Mouse (Mus musculus) T-helper 17 cell (primary cell): ENCODE measurements at regions not wholly inside any gene's neighbourhood (a gene's known extent, or its start where the extent isn't known, plus 50 kb on each side); places are given as distances from the start of the nearest gene placed in this dataset.

Experiments
- in situ Hi-C, 2 experiments: fragments of 300-600 bp; cut with MboI, MseI; formaldehyde crosslinking; loops; 1 replicate in 1 of 2; 2 replicates in 1 of 2; pipeline ENCODE4 v1.15.1; 2025; ENCODE audit warnings: high pct_unique_total_duplicates in 2 of 2

DNA sequence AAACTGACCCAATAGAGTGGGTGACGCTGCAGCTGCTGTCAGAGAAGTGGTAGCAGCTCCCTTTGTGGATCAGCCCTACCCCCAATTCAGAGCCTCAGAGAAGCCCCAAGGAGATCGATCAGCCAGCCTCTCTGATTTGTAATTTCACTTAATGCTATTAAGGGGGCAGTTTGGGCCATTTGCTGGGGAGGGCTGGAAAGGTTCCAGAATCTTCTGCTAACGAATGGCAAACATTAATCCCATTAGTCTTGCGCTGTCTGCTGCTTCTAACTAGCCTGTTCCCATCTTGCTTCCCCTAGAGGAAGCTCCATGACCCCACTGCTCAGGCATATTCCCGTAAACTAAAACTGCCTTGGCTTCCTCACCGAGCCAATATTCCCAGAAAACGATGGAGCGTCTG, 59.9 kb upstream of the Lrrn2 start:
- in situ Hi-C loops = loop anchor here in 1 of 2 experiments (5.0 kb wide), 1 partner anchor 1142 kb away; no protein-coding TSS in a partner anchor

DNA sequence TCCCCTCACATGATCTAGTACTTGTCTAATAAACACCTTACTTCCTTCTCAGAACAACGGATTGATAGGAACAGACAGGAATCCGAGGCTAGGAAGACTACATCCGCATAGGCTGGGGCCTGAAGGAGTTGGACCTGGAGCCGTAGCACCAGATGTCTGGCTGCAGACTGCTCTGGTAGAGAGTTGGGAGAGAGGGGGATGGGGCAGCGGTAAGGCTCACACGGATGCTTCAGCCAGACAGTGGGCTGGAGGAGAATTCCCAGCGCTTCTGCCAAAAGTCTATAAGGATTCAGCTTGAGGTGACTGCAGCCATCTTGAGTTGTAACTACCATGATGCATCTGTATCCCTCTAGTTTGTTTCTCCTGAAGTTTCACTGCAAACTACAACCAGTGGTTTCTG, 61.8 kb upstream of the Lrrn2 start:
- in situ Hi-C loops = loop anchor here in 1 of 2 experiments (10.0 kb wide), 1 partner anchor 563 kb away; no protein-coding TSS in a partner anchor

DNA sequence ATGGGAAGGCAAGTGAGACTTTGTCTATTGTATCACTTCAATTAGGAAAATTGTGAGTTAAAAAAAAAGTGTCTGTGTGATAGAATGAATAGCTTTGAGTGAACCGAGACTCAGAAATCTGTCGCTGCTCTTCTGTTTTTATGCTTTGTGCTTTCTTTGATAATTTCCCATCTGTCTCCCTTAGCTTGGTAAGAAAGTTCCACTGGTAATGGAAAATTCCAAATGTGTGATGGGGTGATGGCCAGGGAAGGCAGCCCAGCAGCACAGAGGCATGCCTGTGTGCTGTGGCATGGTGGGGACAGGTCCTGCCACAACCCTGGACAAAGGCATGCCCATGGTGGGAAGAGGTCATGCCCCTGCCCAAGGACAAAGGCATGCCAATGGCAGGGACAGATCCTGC, 62.7 kb upstream of the Lrrn2 start:
- in situ Hi-C loops = loop anchor here in 1 of 2 experiments (10.0 kb wide), 1 partner anchor 563 kb away; no protein-coding TSS in a partner anchor

DNA sequence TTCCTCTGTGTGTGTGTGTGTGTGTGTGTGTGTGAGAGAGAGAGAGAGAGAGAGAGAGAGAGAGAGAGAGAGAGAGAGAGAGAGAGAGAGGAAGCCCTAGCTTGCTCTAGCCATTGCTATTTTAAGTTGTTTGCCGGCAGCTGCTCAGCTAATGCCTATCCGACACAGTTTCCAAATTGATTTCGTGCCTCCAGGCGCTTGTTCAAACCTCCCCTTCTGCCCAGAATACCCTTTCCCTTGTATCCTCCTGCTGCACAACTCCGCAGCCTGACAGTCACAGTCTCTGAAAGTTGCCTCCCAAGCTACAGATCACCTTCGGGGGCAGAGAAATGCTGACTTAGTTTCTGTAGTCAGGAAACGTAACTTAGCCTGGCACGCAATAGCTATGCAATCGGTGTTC, 63.9 kb upstream of the Nfasc start:
- in situ Hi-C loops = no loop called here

DNA sequence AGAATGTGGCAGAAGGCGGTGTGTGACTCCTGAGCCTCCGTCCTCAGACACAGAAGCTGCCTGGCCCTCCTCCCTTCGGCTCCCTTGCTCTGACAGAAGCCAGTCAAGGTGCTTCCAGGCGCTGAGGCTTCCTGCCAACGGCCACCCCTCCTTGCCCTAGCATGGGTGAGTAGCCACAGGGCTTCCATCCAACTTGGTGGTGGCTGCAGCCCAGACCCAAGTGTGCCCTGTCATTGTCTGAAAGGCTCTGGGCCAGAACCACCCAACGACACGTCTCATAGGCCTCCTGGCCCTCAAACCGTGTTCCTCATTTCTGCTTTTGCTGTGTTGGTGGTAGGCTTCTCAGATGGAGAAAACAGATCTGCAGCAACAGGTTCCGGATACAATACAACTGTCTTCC, 62.2 kb upstream of the Nfasc start:
- in situ Hi-C loops = no loop called here

DNA sequence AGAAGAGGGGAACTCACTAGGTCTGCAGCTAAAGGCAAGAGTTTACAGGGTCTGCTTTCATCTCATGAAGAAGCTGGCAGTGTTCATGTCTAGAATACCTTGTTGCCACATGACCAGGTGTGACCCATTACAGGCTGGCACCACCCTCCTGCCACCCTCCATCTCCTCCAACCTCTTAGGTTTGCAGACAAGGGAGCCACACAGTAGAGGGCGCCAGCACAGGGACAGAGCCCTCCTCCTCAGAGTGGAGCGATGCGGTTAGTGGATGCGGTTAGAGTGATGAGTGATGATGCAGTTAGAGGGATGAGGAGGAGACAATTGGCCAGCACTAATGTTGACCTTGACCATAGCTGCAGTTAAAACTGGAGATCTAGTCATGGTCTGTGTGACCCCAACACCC, 60.8 kb upstream of the Nfasc start:
- in situ Hi-C loops = no loop called here

DNA sequence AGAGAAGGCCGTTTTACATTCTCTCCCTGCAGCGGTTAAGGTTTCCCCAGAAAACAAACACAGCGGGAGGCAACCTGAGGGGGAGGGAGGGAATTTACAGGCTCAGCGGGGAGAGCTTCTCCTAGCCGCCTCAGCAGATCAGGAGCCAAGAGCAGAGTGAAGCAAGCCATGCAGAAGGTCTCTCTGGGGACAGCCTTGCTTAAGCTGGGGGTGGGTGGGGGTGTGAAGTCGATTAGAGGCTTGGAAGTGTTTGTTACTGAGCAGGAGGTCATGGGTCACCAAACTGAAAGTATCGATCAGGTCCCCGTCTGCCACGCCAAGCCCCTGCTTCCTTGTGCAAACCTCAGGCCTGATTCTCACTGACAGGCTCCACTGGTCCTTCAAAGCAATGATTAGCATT, 58.7 kb upstream of the Nfasc start:
- in situ Hi-C loops = no loop called here

DNA sequence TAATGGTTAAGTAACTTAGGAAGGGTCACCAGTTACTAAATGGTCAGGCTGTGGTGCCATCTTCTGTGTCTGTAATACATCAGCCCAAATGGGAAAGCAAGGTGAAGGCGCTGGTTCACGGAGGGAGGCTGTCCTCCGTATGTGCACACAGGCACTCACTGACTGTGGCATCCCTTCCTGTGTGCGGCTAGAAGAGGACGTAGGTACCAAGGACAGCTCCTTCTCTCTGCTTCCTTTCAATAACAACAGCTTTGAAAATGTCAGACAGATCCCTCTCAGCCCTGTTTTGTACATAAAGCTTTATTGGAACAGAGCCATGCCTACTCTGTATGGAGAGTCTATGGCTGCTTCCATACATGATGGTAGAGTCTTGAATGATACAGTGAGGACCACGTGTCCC, 57.7 kb upstream of the Nfasc start:
- in situ Hi-C loops = no loop called here

DNA sequence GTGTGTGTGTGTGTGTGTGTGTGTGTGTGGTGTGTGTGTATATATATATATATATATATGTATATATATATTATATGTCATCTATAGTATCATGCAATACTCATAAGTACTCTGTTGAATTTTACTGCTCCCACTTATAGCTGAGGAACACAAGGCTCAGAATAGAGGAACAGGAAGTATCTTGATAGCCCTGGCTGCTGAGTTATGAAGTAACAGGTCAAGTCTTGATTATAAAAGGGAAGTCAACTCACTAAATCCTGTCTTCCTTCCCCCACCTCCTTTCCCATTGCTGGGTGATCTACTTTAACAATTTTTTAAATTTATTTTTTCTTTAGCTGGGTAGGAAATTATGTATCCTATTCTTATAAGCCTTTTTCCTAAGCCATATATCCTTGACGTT, 52.9 kb upstream of the Nfasc start:
- in situ Hi-C loops = no loop called here
